In genomic region chr8:104654984-104655383, GRCm38 (mm10) we compare ENCODE assay signal across 9 mouse cellular contexts. TPM values are rescaled to one million over a fixed set of nuclear protein-coding genes. Genes with fewer than 3 reads are reported as not detected.
DNase-seq lines count a peak whose midpoint lies in the region; ATAC-seq and TF ChIP-seq lines count a peak whose summit lies in the region.
"Had no signal": no experiment of that assay in that cellular context is flagged by ENCODE, and none has a peak within 500 bp of the region (broad histone marks: within the 10 kb centered on the region; RNA-seq: fewer than 3 reads in every experiment).

No protein-coding gene starts in this region.

- WGBS in forebrain, embryonic 15.5 days, result 2% methylated on average over 3 of the region's 3 CpGs

- no peaks in the 10 kb centered on the region for H3K4me1 ChIP-seq in forebrain, embryonic 15.5 days

- intact Hi-C loops in left cerebral cortex, adult 2 months (cut with DNase I), result loop anchor here (2.0 to 10.0 kb wide), 4 partner anchors 52 to 636 kb away; no protein-coding TSS in a partner anchor

- no peak overlapping the region for H3K27ac ChIP-seq in forebrain, embryonic 15.5 days (replicated peaks)
- H3K27ac ChIP-seq in left cerebral cortex, adult 2 months, result no peak overlapping the region

- H3K9ac ChIP-seq in forebrain, embryonic 15.5 days (replicated peaks), result no peak overlapping the region

- DNase-seq in adrenal gland, adult (ENCODE audit: inconsistent age in 2 of 2, low spot score in 1 of 2), result peak; percentile 55 to 92
- no peak for DNase-seq in adrenal gland, adult 8-10 months
- DNase-seq in cerebellum, adult 11-12 months, result peak; percentile 66
- DNase-seq in induced T-regulatory cell, adult 2 months (ENCODE audit: low read depth), result peak; percentile 96
- DNase-seq in left cerebral cortex, adult 2 months (ENCODE audit: extremely low spot score in 1 of 2, low spot score in 2 of 2), result peak; percentile 69 to 76
- peak; percentile 75 for DNase-seq in skeletal muscle tissue, adult 2 months (ENCODE audit: low read depth, low spot score)

- peak; percentile 94 for TF ChIP-seq CTCF in left cerebral cortex, adult 2 months (IDR thresholded peaks at IDR 0.05)

- H3K27me3 ChIP-seq in forebrain, embryonic 15.5 days, result no peaks in the 10 kb centered on the region

- no peak overlapping the region for H3K4me3 ChIP-seq in forebrain, embryonic 15.5 days
- H3K4me3 ChIP-seq in left cerebral cortex, adult 2 months, result no peak overlapping the region

- no peaks in the 10 kb centered on the region for H3K9me3 ChIP-seq in forebrain, embryonic 15.5 days

- ATAC-seq in forebrain, embryonic 15.5 days (replicated peaks), result peak; percentile 80
- peak; percentile 100 for ATAC-seq in megakaryocyte-erythroid progenitor cell, adult 5-6 weeks (replicated peaks; ENCODE audit: low FRiP score, low TSS enrichment, poor library complexity, severe bottlenecking)

- no peak overlapping the region for H3K4me2 ChIP-seq in forebrain, embryonic 15.5 days (replicated peaks)

- H3K36me3 ChIP-seq in forebrain, embryonic 15.5 days, result no peaks in the 10 kb centered on the region

RNA-seq across cellular contexts. Expression of gene Ciao2b, which starts 13.2 kb away (rescaled TPM):
- 10 to 100 TPM; 33.1 to 44.9 (median 41.1) TPM for total RNA-seq in adrenal gland, adult 8-10 months (2022)
- 145 and 153 TPM in 2 replicates for polyA plus RNA-seq in forebrain, embryonic 15.5 days (2015; fragmentation: Nextera tagmentation; extraction: Ambion mirVana)
- 10 to 100 TPM; 30.2 to 34.3 TPM for total RNA-seq in left cerebral cortex, adult 2 months (2021)
- 51.5 and 66.1 TPM in 2 replicates for total RNA-seq in megakaryocyte-erythroid progenitor cell, adult 5-6 weeks (2014; fragmentation: Nextera tagmentation)
- 26.4 and 27.7 TPM in 2 replicates for total RNA-seq in megakaryocyte-erythroid progenitor cell, adult 5-6 weeks (2017)

RNA-seq across cellular contexts. Expression of gene Rrad, which starts 23.9 kb away (rescaled TPM):
- total RNA-seq in adrenal gland, adult 8-10 months (2022), result 10 to 100 TPM in 2 of 4 experiments, 1 to 10 TPM in 2; 2.7 to 16.3 (median 7.6) TPM
- 2.4 and 3.0 TPM in 2 replicates for polyA plus RNA-seq in forebrain, embryonic 15.5 days (2015; fragmentation: Nextera tagmentation; extraction: Ambion mirVana)
- 1 to 10 TPM; 4.0 to 4.4 TPM for total RNA-seq in left cerebral cortex, adult 2 months (2021)
- total RNA-seq in megakaryocyte-erythroid progenitor cell, adult 5-6 weeks (2014; fragmentation: Nextera tagmentation), result 1.1 TPM in 1 of 2 replicates, not detected in the other
- 0.19 and 0.94 TPM in 2 replicates for total RNA-seq in megakaryocyte-erythroid progenitor cell, adult 5-6 weeks (2017)

RNA-seq across cellular contexts. Expression of gene Cdh16, which starts 30.8 kb away (rescaled TPM):
- total RNA-seq in adrenal gland, adult 8-10 months (2022), result under 1 TPM in 1 of 4 experiments, not detected in 3; 0.24 TPM
- not detected in 2 replicates for polyA plus RNA-seq in forebrain, embryonic 15.5 days (2015; fragmentation: Nextera tagmentation; extraction: Ambion mirVana)
- not detected for total RNA-seq in left cerebral cortex, adult 2 months (2021)
- total RNA-seq in megakaryocyte-erythroid progenitor cell, adult 5-6 weeks (2014; fragmentation: Nextera tagmentation), result not detected in 2 replicates
- not detected in 2 replicates for total RNA-seq in megakaryocyte-erythroid progenitor cell, adult 5-6 weeks (2017)
- polyA plus RNA-seq: C2C12 had no signal
